Mouse (Mus musculus) heart, postnatal 0 days (tissue): ENCODE data around the gene Pip5kl1. TPM values are rescaled to one million over a fixed set of nuclear protein-coding genes. Genes with fewer than 3 reads are reported as not detected.

Experiments used
- ATAC-seq: fragments of 200-750 bp; cut with Nextera tagmentation; 2 replicates; pipeline ENCODE4 v1.8.0; 2017; ENCODE audit warnings: low read depth, moderate number of reproducible peaks, moderate library complexity; ENCODE audit not compliant: insufficient read depth
- DNase-seq: peaks from one replicate; pipeline ENCODE4 v3.0.0-alpha.2; 2016; ENCODE audit warnings: low spot score
- H3K27ac ChIP-seq: fragments of 300-500 bp; sonication (generic); 2 replicates; pipeline ENCODE4 v1.5.1; 2014; ENCODE audit warnings: low read depth, mild to moderate bottlenecking
- H3K27me3 ChIP-seq: fragments of 300-500 bp; sonication (generic); 2 replicates; pipeline ENCODE4 v1.6.1; 2014; ENCODE audit warnings: low read length, mixed read lengths; ENCODE audit not compliant: control insufficient read depth, insufficient read depth
- H3K36me3 ChIP-seq: fragments of 300-500 bp; sonication (generic); replicated peaks from 2 replicates; pipeline ENCODE4 v1.6.1; 2014; ENCODE audit warnings: low read length, mixed read lengths; ENCODE audit not compliant: control insufficient read depth, insufficient read depth
- H3K4me1 ChIP-seq: fragments of 300-500 bp; sonication (generic); 2 replicates; pipeline ENCODE4 v1.6.1; 2014; ENCODE audit warnings: antibody characterized with exemption; ENCODE audit not compliant: control insufficient read depth, insufficient read depth
- H3K4me2 ChIP-seq: fragments of 300-500 bp; sonication (generic); 2 replicates; pipeline ENCODE4 v1.6.1; 2014; ENCODE audit warnings: low read depth, mild to moderate bottlenecking, low read length, moderate library complexity
- H3K4me3 ChIP-seq: fragments of 300-500 bp; sonication (generic); 2 replicates; pipeline ENCODE4 v1.5.1; 2014; ENCODE audit warnings: low read depth, low read length
- H3K9ac ChIP-seq: fragments of 300-500 bp; sonication (generic); replicated peaks from 2 replicates; pipeline ENCODE4 v1.6.1; 2014; ENCODE audit warnings: low read depth, low read length, mixed read lengths
- H3K9me3 ChIP-seq: fragments of 300-500 bp; sonication (generic); replicated peaks from 2 replicates; pipeline ENCODE4 v1.6.1; 2016; ENCODE audit warnings: low read length; ENCODE audit not compliant: control insufficient read depth
- CTCF ChIP-seq: IDR thresholded peaks from 2 replicates; pipeline ENCODE4 v1.5.1; 2016; ENCODE audit warnings: antibody characterized with exemption, control low read depth, low read depth
- EP300 ChIP-seq: IDR thresholded peaks from 2 replicates; pipeline ENCODE4 v1.6.1; 2016; ENCODE audit warnings: antibody characterized with exemption, low read depth
- WGBS: fragments of 180-500 bp; shearing (Covaris S2); extraction: QIAGEN DNeasy Blood & Tissue Kit; methylation state at CpG from one replicate; pipeline ENCODE4 v1.1.7; 2014; 5-methylcytosine and 5-hydroxymethylcytosine counted together
- polyA plus RNA-seq: library from polyadenylated mRNA; unstranded; fragments of >200 nt; fragmentation: Nextera tagmentation; extraction: Ambion mirVana; gene quantifications from 2 replicates; pipeline ENCODE4 v1.2.1, GENCODE M21; 2015
- total RNA-seq: library from RNA; depleted of rRNA; stranded (reverse); fragments of >200 nt; gene quantifications from 2 replicates; pipeline ENCODE4 v1.2.3, GENCODE M21; 2014; ENCODE audit warnings: low replicate concordance; rRNA removed

Pip5kl1 gene
- total and polyA plus RNA-seq, 2 experiments from 2014 or later: not detected

DNA sequence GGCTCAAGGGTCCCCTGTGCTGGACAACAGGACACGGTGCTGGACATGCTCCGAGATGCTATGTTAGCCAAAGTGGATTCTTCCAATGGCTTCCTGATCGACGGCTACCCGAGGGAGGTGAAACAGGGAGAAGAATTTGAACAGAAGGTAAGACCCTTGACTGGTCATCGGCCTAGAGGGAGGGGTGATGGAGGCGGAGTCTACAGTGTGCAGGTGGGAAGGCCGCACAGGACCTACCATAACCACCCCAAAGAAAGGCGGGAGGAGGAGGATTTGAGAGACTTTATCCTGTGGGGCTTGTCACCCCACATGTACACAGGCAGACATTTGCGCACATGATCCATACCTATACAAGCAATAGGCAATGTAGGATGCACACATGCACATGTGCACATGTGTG lies 56.4 kb downstream of the Pip5kl1 start:
- no peak overlapping the region for H3K4me2 ChIP-seq
- H3K27ac ChIP-seq: no peak overlapping the region
- TF ChIP-seq CTCF (no peak), EP300 (no peak)
- no peaks in the 10 kb centered on the region for H3K9me3 ChIP-seq
- DNase-seq (no peak), ATAC-seq (no peak)
- H3K36me3 ChIP-seq: peaks cover 46% of the 10 kb centered on the region
- peaks cover 27% of the 10 kb centered on the region for H3K4me1 ChIP-seq
- H3K4me3 ChIP-seq: no peak overlapping the region
- 81% methylated on average over 10 of the region's 10 CpGs for WGBS
- H3K9ac ChIP-seq: no peak overlapping the region
- H3K27me3 ChIP-seq: no peaks in the 10 kb centered on the region

- 43% methylated on average over 7 of the region's 7 CpGs for WGBS
- ATAC-seq (peak; percentile 30), DNase-seq (peak; percentile 80)
- peaks cover 46% of the 10 kb centered on the region for H3K36me3 ChIP-seq
- no peaks in the 10 kb centered on the region for H3K9me3 ChIP-seq
- H3K9ac ChIP-seq: no peak overlapping the region
- H3K27ac ChIP-seq: peak overlapping the region; percentile 58
- H3K4me2 ChIP-seq: no peak overlapping the region
- peaks cover 23% of the 10 kb centered on the region for H3K4me1 ChIP-seq
- no peak overlapping the region for H3K4me3 ChIP-seq
- TF ChIP-seq CTCF: peak; percentile 86
- no peak for TF ChIP-seq EP300
- H3K27me3 ChIP-seq: no peaks in the 10 kb centered on the region
Observed at GRCm38 (mm10) chr2:32631737-32632394, 57.3 kb downstream of the Pip5kl1 start.

Other genes with a start within 250 kb of the Pip5kl1 start
- gene Ciz1, start 222.5 kb upstream of the Pip5kl1 start, total RNA-seq: 61.9 and 79.9 TPM in 2 replicates
- 17.6 and 18.5 TPM in 2 replicates for gene Ciz1, start 222.5 kb upstream of the Pip5kl1 start, polyA plus RNA-seq
- 3.4 and 10.3 TPM in 2 replicates for gene Dnm1, start 221.5 kb upstream of the Pip5kl1 start, total RNA-seq
- 1.5 and 1.6 TPM in 2 replicates for gene Dnm1, start 221.5 kb upstream of the Pip5kl1 start, polyA plus RNA-seq
- 159 and 195 TPM in 2 replicates for gene 1110008P14Rik, start 192.9 kb upstream of the Pip5kl1 start, total RNA-seq
- 77.0 and 84.9 TPM in 2 replicates for gene 1110008P14Rik, start 192.9 kb upstream of the Pip5kl1 start, polyA plus RNA-seq
- 1.1 and 6.0 TPM in 2 replicates for gene Lcn2, start 186.5 kb upstream of the Pip5kl1 start, total RNA-seq
- gene Lcn2, start 186.5 kb upstream of the Pip5kl1 start, polyA plus RNA-seq: 1.8 and 2.0 TPM in 2 replicates
- 33.9 and 46.7 TPM in 2 replicates for gene Ptges2, start 178.9 kb upstream of the Pip5kl1 start, total RNA-seq
- 62.6 and 65.4 TPM in 2 replicates for gene Ptges2, start 178.9 kb upstream of the Pip5kl1 start, polyA plus RNA-seq
- 3.2 and 4.2 TPM in 2 replicates for gene Naif1, start 124.3 kb upstream of the Pip5kl1 start, total RNA-seq
- 3.3 and 3.5 TPM in 2 replicates for gene Naif1, start 124.3 kb upstream of the Pip5kl1 start, polyA plus RNA-seq
- 12.5 and 16.0 TPM in 2 replicates for gene Slc25a25, start 123.4 kb upstream of the Pip5kl1 start, total RNA-seq
- 6.5 and 6.6 TPM in 2 replicates for gene Slc25a25, start 123.4 kb upstream of the Pip5kl1 start, polyA plus RNA-seq
- gene Fam102a, start 39.5 kb upstream of the Pip5kl1 start, total RNA-seq: 11.2 and 12.3 TPM in 2 replicates
- 2.8 and 3.1 TPM in 2 replicates for gene Fam102a, start 39.5 kb upstream of the Pip5kl1 start, polyA plus RNA-seq
- gene Dpm2, start 3.9 kb upstream of the Pip5kl1 start, total RNA-seq: 17.9 and 31.0 TPM in 2 replicates
- 56.1 and 58.4 TPM in 2 replicates for gene Dpm2, start 3.9 kb upstream of the Pip5kl1 start, polyA plus RNA-seq
- gene 9430097D07Rik, start 887 bp downstream of the Pip5kl1 start, total RNA-seq: not detected in 2 replicates
- gene 9430097D07Rik, start 887 bp downstream of the Pip5kl1 start, polyA plus RNA-seq: not detected in 2 replicates
- gene St6galnac4, start 12.3 kb downstream of the Pip5kl1 start, total RNA-seq: 25.7 and 28.0 TPM in 2 replicates
- gene St6galnac4, start 12.3 kb downstream of the Pip5kl1 start, polyA plus RNA-seq: 25.5 and 27.0 TPM in 2 replicates
- gene St6galnac6, start 24.9 kb downstream of the Pip5kl1 start, total RNA-seq: 102 and 117 TPM in 2 replicates
- 44.1 and 44.3 TPM in 2 replicates for gene St6galnac6, start 24.9 kb downstream of the Pip5kl1 start, polyA plus RNA-seq
- gene Ak1, start 47.0 kb downstream of the Pip5kl1 start, total RNA-seq: 544 and 572 TPM in 2 replicates
- gene Ak1, start 47.0 kb downstream of the Pip5kl1 start, polyA plus RNA-seq: 721 and 737 TPM in 2 replicates
- 123 and 148 TPM in 2 replicates for gene Eng, start 71.8 kb downstream of the Pip5kl1 start, total RNA-seq
- 133 and 137 TPM in 2 replicates for gene Eng, start 71.8 kb downstream of the Pip5kl1 start, polyA plus RNA-seq
- gene Fpgs, start 129.3 kb downstream of the Pip5kl1 start, total RNA-seq: 13.6 and 14.5 TPM in 2 replicates
- 8.5 and 10.9 TPM in 2 replicates for gene Fpgs, start 129.3 kb downstream of the Pip5kl1 start, polyA plus RNA-seq
- gene Cdk9, start 138.3 kb downstream of the Pip5kl1 start, total RNA-seq: 42.4 and 58.4 TPM in 2 replicates
- 33.1 and 35.5 TPM in 2 replicates for gene Cdk9, start 138.3 kb downstream of the Pip5kl1 start, polyA plus RNA-seq
- gene Sh2d3c, start 146.3 kb downstream of the Pip5kl1 start, total RNA-seq: 17.0 and 26.2 TPM in 2 replicates
- gene Sh2d3c, start 146.3 kb downstream of the Pip5kl1 start, polyA plus RNA-seq: 22.9 and 24.2 TPM in 2 replicates
- gene 6330409D20Rik, start 166.2 kb downstream of the Pip5kl1 start, total RNA-seq: not detected in 2 replicates
- gene 6330409D20Rik, start 166.2 kb downstream of the Pip5kl1 start, polyA plus RNA-seq: 0.15 TPM in 1 of 2 replicates, not detected in the other
- gene Tor2a, start 182.4 kb downstream of the Pip5kl1 start, total RNA-seq: 34.6 and 65.3 TPM in 2 replicates
- 27.5 and 28.5 TPM in 2 replicates for gene Tor2a, start 182.4 kb downstream of the Pip5kl1 start, polyA plus RNA-seq
- 1.9 TPM in 1 of 2 replicates, not detected in the other for gene Ttc16, start 200.8 kb downstream of the Pip5kl1 start, total RNA-seq
- gene Ttc16, start 200.8 kb downstream of the Pip5kl1 start, polyA plus RNA-seq: 0.08 and 0.21 TPM in 2 replicates
- 4.8 and 5.3 TPM in 2 replicates for gene Ptrh1, start 201.0 kb downstream of the Pip5kl1 start, total RNA-seq
- gene Ptrh1, start 201.0 kb downstream of the Pip5kl1 start, polyA plus RNA-seq: 2.6 and 2.9 TPM in 2 replicates
- not detected in 2 replicates for gene Cfap157, start 209.6 kb downstream of the Pip5kl1 start, total RNA-seq
- gene Cfap157, start 209.6 kb downstream of the Pip5kl1 start, polyA plus RNA-seq: 0.22 and 0.56 TPM in 2 replicates